Mouse (Mus musculus) adrenal gland, adult 10 weeks (tissue): ENCODE data around the gene Thegl. TPM values are rescaled to one million over a fixed set of nuclear protein-coding genes. Genes with fewer than 3 reads are reported as not detected.

Experiments used
- polyA plus RNA-seq: library from polyadenylated mRNA; stranded (reverse); fragments of 350-450 nt; fragmentation: Illumina TruSeq; extraction: RNeasy Lipid Tissue Mini Kit (QIAGEN cat#74804); gene quantifications from one replicate; pipeline ENCODE4 v1.2.3, GENCODE M21; 2014; ENCODE audit warnings: low read depth, low replicate concordance

Gene Thegl
- polyA plus RNA-seq = not detected

GRCm38 (mm10) chr5:77015544-77016482, at the start of gene Thegl:
Thegl (plus strand) TSS chr5:77016023.

GRCm38 (mm10) chr5:76974554-76975285, 41.1 kb upstream of the Thegl start, which contains the start of gene Srp72:
Srp72 (plus strand) TSS chr5:76974683.

GRCm38 (mm10) chr5:77004051-77004821, 11.6 kb upstream of the Thegl start, which contains the start of gene Arl9:
Arl9 (plus strand) TSS chr5:77004055.

Other genes starting within 250 kb of the Thegl start
- gene Aasdh, start 110.5 kb upstream of the Thegl start, polyA plus RNA-seq = 27.9 TPM
- gene Paics, start 64.7 kb upstream of the Thegl start, polyA plus RNA-seq = 425 TPM
- gene Ppat, start 64.4 kb upstream of the Thegl start, polyA plus RNA-seq = 32.1 TPM
- 275 TPM for gene Srp72, start 41.3 kb upstream of the Thegl start, polyA plus RNA-seq
- not detected for gene Arl9, start 12.0 kb upstream of the Thegl start, polyA plus RNA-seq
- gene Hopx, start 99.1 kb downstream of the Thegl start, polyA plus RNA-seq = 1.3 TPM
- not detected for gene Spink2, start 195.4 kb downstream of the Thegl start, polyA plus RNA-seq
- gene Rest, start 249.5 kb downstream of the Thegl start, polyA plus RNA-seq = 21.3 TPM